Mouse (Mus musculus) megakaryocyte-erythroid progenitor cell, adult 5-6 weeks (primary cell): ENCODE measurements around the gene Acsl3. TPM values are rescaled to one million over a fixed set of nuclear protein-coding genes. Genes with fewer than 3 reads are reported as not detected.

Experiments used
- ATAC-seq: replicated peaks from 2 replicates; pipeline ENCODE4 v1.8.0; 2016; ENCODE audit warnings: mild to moderate bottlenecking, inconsistent platforms; ENCODE audit not compliant: severe bottlenecking, poor library complexity, low FRiP score, low TSS enrichment
- total RNA-seq, 2 experiments: library from RNA; stranded (forward) in 1 of 2; stranded (reverse) in 1 of 2; fragments of 200-1000, 215-1000 nt in 1 of 2; fragments of >200 nt in 1 of 2; fragmentation: Nextera tagmentation in 1 of 2; gene quantifications; 2 replicates each; pipeline ENCODE4 v1.2.3; 2014 to 2017

Gene Acsl3
- total RNA-seq, 2 experiments from 2014 or later: 10.1 to 50.9 TPM

DNA sequence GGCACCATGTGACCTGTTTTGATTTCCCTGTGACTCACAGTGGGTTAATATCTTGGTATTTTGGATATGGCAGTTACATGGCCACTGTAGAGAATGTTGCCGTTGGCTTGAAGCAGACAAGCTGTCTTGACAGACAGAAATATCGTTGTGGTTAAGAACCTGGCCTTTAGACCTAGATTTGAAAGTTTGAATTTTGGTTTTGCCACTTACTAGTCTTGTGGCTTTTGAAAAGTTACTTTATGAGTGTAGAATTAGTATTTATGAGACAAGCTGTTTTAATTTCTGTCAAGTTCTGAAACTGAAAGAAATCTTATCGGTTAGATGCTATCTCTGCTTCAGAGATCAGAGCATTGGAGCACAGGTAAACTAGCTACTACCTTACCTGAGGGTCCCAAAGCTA lies 24.7 kb downstream of the Acsl3 start:
- ATAC-seq: no peak

GRCm38 (mm10) chr1:78684128-78684527 lies 26.5 kb downstream of the Acsl3 start:
- no peak for ATAC-seq

DNA sequence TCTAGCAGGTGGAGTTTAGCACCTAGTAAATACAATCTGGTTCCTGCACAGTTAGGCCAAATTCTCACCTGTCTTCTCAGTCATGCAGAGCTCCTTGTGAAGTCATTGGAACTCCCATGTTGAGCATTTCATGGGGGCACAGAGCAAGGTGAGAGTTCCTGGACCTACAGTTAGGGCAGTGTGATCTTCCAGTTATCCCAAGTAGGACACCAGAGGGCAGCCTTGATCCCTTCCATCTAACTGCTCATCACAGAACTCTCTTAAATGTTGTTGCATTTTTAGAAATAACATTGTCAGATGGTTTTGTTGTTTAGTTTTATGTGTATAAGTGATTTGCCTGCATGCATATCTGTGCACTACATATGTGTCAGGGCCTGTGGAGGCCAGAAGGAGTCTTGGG lies 29.2 kb downstream of the Acsl3 start:
- ATAC-seq: peak; percentile 89

GRCm38 (mm10) chr1:78688149-78688548 lies 30.5 kb downstream of the Acsl3 start:
- ATAC-seq: no peak

DNA sequence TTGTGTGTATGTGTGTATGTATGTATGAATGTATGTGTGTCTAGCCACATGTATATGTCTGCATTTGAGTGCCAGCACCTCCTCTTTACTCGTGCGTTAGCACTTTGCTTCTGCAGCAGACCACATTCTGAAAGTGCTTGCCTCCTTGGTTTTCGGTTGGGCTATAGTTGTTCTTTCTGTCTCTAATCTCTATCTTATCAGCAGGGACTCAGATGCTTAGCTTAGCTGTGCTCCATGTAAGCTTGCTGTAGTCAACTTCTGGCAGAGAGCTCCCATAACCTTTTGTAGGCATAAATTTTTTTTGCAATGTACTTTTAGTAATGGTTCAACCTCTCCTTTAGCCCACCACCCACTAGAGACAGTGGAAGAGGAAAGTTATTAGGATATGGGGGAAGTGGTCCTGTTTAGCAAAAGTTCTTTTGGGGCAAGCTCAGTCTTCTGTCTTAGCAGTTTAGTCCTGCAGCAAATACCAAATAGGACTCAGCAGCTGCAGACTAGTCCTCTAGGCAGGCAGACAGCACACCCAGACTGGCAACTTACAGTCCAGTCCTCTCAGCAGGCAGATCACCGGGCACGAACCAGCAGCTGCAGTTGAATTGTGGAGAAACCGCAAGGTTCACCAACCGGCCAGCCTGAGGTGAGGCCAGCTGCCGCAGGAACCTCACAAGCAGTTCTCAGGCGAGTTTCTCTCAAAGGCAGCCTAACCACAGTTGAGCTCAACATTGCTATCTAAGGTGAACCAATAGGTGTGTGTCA lies 37.1 kb downstream of the Acsl3 start:
- peak; percentile 85 for ATAC-seq

DNA sequence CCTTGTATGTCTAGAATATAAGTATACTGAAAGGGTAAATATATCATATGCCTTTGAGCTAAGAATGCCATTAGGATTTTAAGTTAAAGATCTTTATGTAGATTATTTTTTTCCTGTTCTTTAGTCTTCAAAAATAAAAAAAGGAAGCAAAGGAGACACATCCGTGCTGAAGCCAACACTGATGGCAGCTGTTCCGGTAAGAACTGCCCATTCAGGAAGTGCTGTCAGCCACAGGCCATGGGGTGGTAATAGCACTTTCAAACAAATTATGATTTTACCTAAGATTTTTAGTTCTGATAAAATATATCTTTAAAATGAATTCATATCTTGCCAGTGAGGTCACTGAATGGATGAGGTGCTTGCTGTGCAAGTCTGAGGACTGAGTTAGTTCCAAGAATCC lies 38.7 kb downstream of the Acsl3 start:
- ATAC-seq: no peak

DNA sequence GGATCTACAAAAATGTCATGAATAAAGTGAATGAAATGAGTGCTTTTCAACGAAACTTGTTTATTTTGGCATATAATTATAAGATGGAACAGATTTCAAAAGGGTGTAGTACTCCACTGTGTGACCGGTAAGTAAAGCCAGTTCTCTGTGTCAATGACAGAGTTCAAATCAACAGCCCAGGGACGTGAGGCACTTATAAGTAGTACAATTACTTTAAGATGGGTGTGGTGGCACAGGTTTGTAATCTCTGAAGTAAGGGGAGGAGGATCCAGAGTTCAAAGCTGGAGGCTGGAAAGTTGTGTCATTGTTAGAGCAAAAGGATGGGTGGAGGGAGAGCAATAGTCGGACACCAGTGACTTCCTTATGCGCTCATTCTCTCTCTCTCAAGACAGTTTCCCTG lies 39.3 kb downstream of the Acsl3 start:
- no peak for ATAC-seq

- ATAC-seq: no peak
Measured at GRCm38 (mm10) chr1:78698138-78698537, 40.5 kb downstream of the Acsl3 start.

- ATAC-seq: no peak
Measured at GRCm38 (mm10) chr1:78701740-78702139, 44.1 kb downstream of the Acsl3 start.

- ATAC-seq: peak; percentile 37; the same call in 1 of the 2 replicates
Measured at GRCm38 (mm10) chr1:78702282-78702963, 44.8 kb downstream of the Acsl3 start.

DNA sequence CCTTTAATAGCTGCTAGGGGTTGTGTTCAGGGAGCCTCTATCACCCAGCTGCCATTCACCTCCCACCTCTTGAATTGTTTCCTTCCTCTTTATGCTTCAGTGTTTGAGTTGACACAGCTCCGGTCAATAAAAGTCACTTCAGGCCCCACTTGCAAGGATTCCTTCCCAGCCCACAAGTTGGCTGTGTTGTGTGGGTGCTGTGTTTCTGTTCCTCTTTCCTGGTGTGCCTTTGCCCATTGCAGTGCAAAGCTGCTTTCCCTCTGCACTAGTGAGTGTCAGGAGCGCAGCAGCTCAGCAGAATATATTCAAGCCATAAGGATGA lies 45.3 kb downstream of the Acsl3 start:
- peak; percentile 26; the same call in 1 of the 2 replicates for ATAC-seq

- ATAC-seq: no peak
Measured at GRCm38 (mm10) chr1:78706338-78706737, 48.7 kb downstream of the Acsl3 start.

GRCm38 (mm10) chr1:78707280-78707679 lies 49.7 kb downstream of the Acsl3 start:
- ATAC-seq: 0 out of 2 replicates have a peak, but pooled peaks have one; percentile 52

DNA sequence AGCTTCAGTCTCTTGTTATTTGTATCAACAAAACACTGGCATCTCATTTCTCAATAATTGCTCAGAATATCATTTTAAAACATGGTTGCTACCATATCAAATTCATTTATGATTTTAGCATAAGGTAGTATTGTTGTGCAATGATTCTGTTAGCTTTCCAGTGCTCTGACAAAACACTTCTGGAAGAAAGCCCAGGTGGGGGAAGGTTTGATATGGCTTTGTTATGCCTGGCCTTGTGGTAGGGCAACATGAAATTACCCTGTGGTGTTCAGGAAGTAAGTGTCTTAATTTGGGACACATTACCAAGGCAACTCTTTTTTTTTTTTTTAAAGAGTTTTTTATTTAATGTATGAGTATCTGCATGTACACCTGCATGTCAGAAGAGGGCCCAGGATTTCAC lies 52.4 kb downstream of the Acsl3 start:
- ATAC-seq: no peak

GRCm38 (mm10) chr1:78710613-78711329 lies 53.1 kb downstream of the Acsl3 start:
- ATAC-seq: no peak

DNA sequence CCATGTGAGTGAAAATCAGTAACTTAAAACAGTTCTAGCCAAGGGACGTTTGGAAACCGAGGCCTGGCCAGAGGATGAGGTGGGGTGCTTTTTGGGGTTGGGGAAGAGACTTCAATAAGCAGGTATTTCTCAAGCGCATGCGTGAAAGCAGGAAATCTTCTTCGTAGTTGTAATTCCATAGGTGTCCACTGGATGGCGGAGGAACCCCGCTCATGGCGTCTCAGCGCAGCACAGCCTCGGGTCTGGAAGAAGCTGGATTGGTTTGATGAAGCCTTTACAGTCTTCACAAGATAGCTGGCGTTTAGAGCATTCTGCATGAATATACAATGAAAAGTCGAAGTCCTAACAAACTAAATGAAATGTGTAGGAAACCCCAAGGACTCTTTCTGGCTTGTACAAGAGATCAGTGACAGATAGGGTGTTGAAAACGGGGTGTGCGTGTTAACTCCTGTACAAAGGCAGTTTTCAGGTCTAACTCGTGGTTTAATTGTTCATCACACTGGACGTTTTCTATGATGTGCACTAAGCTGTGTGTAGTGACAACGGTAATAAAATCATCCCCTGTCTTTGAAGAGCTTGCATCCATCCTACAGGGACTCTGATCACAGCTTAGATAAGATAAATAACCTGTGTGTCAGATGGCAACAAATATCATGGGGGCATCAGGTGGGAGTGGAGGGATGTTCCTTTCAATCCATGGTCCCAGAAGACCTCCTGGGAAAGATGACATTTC lies 67.0 kb downstream of the Acsl3 start:
- peak; percentile 91 for ATAC-seq

DNA sequence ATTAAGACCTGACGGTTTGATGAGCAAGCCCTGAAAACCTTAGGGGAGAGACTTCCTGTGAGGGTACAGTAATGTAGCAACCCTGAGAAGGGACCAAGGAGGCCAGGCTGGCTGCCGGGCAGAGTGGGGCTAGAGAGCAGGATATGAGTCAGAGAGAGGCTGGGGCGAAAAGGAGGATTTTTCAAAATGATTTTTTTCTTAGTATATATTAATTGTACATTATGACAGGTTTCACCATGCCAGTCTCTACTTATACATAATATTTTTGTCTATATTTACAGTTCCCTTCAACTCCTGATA lies 67.5 kb downstream of the Acsl3 start:
- ATAC-seq: no peak

GRCm38 (mm10) chr1:78725617-78726223 lies 68.1 kb downstream of the Acsl3 start:
- no peak for ATAC-seq

- no peak for ATAC-seq
Measured at GRCm38 (mm10) chr1:78730114-78730720, 72.6 kb downstream of the Acsl3 start.
